Mouse (Mus musculus) T-cell, adult 2 months (primary cell): ENCODE results near the gene Aox4.

Experiments
- DNase-seq: peaks from one replicate; pipeline ENCODE4 v3.0.0; 2022; ENCODE audit warnings: low spot score

Gene Aox4

DNA sequence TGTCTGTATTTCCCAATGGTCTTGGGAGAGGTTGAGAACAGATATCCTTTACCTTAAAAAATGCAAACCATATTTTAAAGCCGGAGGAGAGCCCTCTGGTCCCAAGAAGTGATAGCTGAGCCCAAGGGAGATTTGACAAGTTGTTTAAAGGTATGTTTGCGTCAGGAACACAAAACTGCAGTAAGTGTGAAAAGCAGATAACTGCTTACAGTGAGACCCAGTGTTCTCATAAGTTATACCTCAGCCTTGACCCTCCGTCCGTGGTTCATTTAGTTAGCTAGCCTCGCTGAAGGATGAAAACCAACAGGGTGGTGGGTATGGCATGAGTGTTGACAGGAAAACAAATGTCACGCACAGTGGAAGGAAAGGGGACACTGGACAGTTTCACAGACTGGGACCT, 92.8 kb downstream of the Aox4 start:
- DNase-seq, result no peak

DNA sequence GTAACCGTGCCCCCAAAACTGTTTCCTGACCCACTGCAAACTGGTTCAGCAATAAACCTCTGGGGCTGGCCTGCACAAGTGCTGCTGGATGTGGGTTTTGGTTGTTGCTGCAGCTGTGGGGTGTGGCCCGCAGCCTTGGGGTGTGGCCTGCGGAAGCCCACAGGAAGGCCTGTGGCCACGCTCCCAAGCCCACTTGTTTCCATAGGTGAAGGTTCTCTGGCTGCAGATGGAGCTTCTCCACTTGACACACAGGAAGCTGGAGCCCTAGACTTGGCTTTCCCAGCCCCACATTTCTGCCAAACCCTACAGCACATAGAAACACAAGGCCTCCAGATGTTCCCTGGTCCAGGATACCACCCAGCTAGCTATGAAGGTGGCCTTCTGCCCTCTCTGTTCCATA, 93.5 kb downstream of the Aox4 start:
- DNase-seq, result peak; percentile 74

DNA sequence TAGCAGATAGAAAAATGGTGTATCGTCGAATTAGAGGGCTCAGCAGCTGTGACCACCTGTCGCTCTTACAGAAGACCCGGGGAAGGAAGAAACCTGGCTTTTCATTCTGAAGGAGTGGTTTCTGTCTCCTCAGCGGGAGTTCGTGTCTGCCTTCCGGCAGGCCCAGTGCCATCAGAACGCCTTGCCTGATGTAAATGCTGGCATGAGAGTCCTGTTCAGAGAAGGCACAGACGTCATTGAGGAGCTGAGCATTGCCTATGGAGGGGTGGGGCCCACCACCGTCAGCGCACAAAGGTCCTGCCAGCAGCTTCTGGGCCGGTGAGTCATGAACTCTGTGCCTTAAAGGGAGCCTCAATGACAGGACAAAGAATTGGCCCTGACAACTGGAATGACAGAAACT, 94.1 kb downstream of the Aox4 start:
- peak; percentile 67 for DNase-seq

DNA sequence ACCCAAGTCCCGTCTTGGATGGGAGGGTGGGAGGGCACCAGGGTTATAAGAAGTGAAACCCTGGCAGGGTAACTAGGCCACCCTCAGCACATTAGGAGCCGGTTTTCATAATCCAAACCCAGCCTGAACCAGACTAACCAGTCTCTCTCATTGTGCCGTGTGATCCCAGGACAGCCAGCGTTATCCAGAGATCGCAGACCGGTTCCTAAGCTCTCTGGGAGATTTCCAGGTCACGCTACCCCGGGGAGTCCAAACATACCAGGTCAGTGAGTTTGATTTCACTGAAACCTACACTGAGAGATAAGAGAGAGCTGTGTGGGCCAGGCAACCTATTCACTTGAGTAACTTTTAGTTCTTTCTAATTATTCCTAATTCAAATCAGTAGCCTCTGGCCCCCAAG, 97.0 kb downstream of the Aox4 start:
- DNase-seq, result no peak

DNA sequence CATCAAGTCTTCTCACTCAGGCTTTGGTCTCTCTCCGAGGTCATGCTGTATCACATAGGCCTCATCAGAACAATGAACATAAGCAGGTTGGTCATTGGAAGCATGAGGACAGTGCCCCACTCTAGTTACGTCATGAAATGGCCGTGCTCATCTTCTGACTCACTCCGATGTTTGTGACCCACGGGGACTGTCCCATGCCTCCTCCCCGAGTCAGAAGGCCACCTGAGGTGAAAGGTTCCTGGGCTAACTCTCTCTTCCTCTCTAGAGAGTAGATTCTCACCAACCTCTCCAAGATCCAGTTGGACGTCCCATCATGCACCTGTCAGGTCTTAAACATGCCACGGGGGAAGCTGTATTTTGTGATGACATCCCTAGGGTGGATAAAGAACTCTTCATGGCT, 98.4 kb downstream of the Aox4 start:
- no peak for DNase-seq

DNA sequence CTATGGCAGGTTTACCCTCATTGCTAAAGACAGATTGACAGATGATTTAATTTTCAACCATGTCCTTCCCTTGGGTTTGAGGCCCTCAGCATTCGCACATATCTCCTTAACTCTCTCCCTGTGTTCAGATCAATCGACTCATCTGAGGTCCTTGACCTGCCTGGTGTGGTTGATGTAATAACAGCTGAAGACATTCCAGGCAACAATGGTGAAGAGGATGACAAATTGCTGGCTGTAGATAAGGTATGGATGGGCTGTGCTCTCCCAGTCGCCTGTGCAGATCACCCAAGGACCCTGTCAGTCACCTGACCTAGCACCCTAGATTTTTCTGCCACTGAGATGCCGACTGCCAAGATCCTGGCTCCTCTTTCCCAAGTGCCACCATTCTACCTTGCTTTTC, 99.7 kb downstream of the Aox4 start:
- DNase-seq, result no peak

DNA sequence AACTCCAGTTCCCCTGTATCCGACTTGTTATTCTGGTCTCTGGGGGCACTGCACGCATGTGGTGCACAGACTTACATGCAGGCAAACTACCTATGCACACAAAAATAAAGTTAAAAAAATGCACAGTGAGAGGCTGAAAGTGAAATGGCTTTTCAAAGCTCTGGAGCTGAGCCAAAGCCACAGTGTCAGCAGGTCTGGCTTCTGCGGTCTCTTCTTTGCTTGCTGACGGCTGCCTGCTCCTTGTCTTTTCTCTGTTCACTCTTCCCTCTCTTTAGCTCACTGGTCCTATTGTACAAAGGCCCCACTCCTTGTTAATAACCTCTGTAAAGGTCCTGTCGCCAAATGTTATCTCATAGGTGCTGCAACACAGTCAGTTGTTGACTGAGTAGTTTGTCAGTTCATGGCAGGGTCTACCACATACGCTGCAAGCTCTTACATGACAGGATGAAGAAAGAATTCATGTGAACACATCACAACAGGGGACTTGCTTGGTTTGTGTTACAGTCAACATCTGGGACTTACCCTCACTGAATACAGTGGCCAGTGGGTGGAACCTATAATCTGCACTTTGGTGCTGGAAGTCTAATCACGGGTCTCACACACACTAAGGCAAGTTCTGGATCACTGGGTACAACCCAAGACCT, 101.1 kb downstream of the Aox4 start:
- DNase-seq, result peak; percentile 80

DNA sequence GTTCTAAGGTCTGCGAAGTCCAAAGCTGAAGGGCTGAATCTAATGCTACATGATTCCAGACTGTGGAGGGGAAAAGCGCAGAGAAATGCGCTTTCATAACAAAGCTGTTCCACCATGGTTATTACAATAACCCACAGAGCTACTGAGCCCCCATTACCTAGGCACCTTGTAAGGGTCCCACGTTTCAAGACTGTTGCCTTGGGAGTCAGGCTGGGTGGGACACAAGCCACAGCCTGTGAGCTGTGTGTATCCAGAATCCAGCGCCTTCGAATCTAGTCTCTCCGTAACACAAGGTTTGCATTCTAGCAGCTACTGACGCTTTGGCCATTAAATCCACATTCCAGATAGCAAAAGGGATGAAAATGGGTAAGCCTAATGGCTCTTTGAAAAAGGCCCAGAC, 103.0 kb downstream of the Aox4 start:
- no peak for DNase-seq

DNA sequence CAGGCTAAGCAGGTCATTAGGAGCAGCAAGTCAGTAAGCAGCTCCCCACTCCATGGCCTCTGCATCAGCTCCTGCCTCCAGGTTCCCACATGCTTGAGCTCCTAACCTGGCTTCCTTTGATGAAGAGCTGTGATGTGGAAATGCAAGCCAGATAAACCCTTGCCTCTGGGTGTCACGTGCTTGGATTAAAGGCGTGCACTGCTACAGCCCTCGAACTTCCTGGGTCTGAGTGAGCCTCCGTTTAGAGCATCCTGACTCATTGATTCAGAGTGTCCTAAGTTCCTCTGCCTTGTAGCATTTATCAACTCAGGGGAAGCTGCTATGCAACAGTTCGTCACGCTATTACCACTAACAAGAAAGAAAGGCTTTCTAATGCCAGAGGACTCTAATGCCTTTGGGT, 105.3 kb downstream of the Aox4 start:
- DNase-seq, result peak; percentile 49
